In genomic region chr7:130812407-130812806, GRCm38 (mm10) we compare ENCODE assay signal across 13 mouse cellular contexts. TPM values are rescaled to one million over a fixed set of nuclear protein-coding genes. Genes with fewer than 3 reads are reported as not detected.
A peak's percentile ranks its signal among the peaks of the same experiment; 100 is the strongest.
DNase-seq lines count a peak whose midpoint lies in the region; ATAC-seq lines count a peak whose summit lies in the region.
"Had no signal": no experiment of that assay in that cellular context is flagged by ENCODE, and none has a peak within 500 bp of the region (broad histone marks: within the 10 kb centered on the region; RNA-seq: fewer than 3 reads in every experiment).

No protein-coding gene starts in this region.

- no peak for ATAC-seq in forebrain, embryonic 14.5 days
- ATAC-seq in limb, embryonic 12.5 days (ENCODE audit: insufficient number of reproducible peaks, insufficient read depth, low FRiP score, low TSS enrichment, low read depth): no peak
- ATAC-seq: forebrain, embryonic 13.5 days had no signal

- H3K4me1 ChIP-seq in forebrain, embryonic 10.5 days: peaks cover 4% of the 10 kb centered on the region; the same call in 1 of the 2 replicates
- no peaks in the 10 kb centered on the region for H3K4me1 ChIP-seq in forebrain, embryonic 14.5 days (ENCODE audit: control insufficient read depth, insufficient read depth, low read length)
- H3K4me1 ChIP-seq in limb, embryonic 12.5 days (replicated peaks): no peaks in the 10 kb centered on the region
- H3K4me1 ChIP-seq: forebrain, embryonic 13.5 days had no signal

- H3K4me2 ChIP-seq in forebrain, embryonic 14.5 days (ENCODE audit: low read length): no peak overlapping the region
- H3K4me2 ChIP-seq in limb, embryonic 12.5 days: 0 out of 2 replicates have a peak overlapping the region, but pooled peaks have one; percentile 5
- H3K4me2 ChIP-seq: forebrain, embryonic 13.5 days had no signal

- no peaks in the 10 kb centered on the region for H3K36me3 ChIP-seq in forebrain, embryonic 10.5 days (replicated peaks)
- no peaks in the 10 kb centered on the region for H3K36me3 ChIP-seq in forebrain, embryonic 14.5 days (ENCODE audit: control insufficient read depth, insufficient read depth, low read length)
- H3K36me3 ChIP-seq in limb, embryonic 12.5 days: no peaks in the 10 kb centered on the region

- H3K9ac ChIP-seq in forebrain, embryonic 14.5 days (ENCODE audit: low read length): no peak overlapping the region
- no peak overlapping the region for H3K9ac ChIP-seq in limb, embryonic 12.5 days (replicated peaks)
- H3K9ac ChIP-seq: forebrain, embryonic 13.5 days had no signal

- H3K27me3 ChIP-seq in forebrain, embryonic 10.5 days (ENCODE audit: poor library complexity, severe bottlenecking): no peaks in the 10 kb centered on the region
- H3K27me3 ChIP-seq in forebrain, embryonic 14.5 days (replicated peaks; ENCODE audit: control insufficient read depth, insufficient read depth, low read length): no peaks in the 10 kb centered on the region
- H3K27me3 ChIP-seq in limb, embryonic 12.5 days: no peaks in the 10 kb centered on the region
- H3K27me3 ChIP-seq: forebrain, embryonic 13.5 days had no signal

- WGBS in forebrain, embryonic 10.5 days: 43% methylated on average over 16 of the region's 16 CpGs
- WGBS in forebrain, embryonic 14.5 days: 35% methylated on average over 16 of the region's 16 CpGs
- WGBS in limb, embryonic 12.5 days: 39% methylated on average over 16 of the region's 16 CpGs

- no peak overlapping the region for H3K27ac ChIP-seq in forebrain, embryonic 10.5 days
- no peak overlapping the region for H3K27ac ChIP-seq in forebrain, embryonic 14.5 days (ENCODE audit: low read depth, low read length)
- no peak overlapping the region for H3K27ac ChIP-seq in limb, embryonic 12.5 days
- H3K27ac ChIP-seq: forebrain, embryonic 13.5 days; macrophage had no signal

- no peaks in the 10 kb centered on the region for H3K9me3 ChIP-seq in forebrain, embryonic 10.5 days
- H3K9me3 ChIP-seq in forebrain, embryonic 14.5 days (replicated peaks; ENCODE audit: control insufficient read depth, low read length): no peaks in the 10 kb centered on the region
- no peaks in the 10 kb centered on the region for H3K9me3 ChIP-seq in limb, embryonic 12.5 days
- H3K9me3 ChIP-seq: forebrain, embryonic 13.5 days had no signal

- H3K4me3 ChIP-seq in forebrain, embryonic 10.5 days: peak overlapping the region; percentile 18; the same call in 1 of the 2 replicates
- no peak overlapping the region for H3K4me3 ChIP-seq in forebrain, embryonic 14.5 days (ENCODE audit: low read depth, low read length)
- H3K4me3 ChIP-seq in limb, embryonic 12.5 days (replicated peaks): no peak overlapping the region
- H3K4me3 ChIP-seq: forebrain, embryonic 13.5 days had no signal

- no peak for DNase-seq in forebrain, embryonic 10.5 days (ENCODE audit: extremely low spot score, low spot score)
- DNase-seq in forebrain, embryonic 14.5 days (ENCODE audit: low spot score): no peak
- DNase-seq in A20 (ENCODE audit: low read depth, low spot score): peak; percentile 85
- peak; percentile 73 for DNase-seq in ZHBTc4 (ENCODE audit: low read depth, low spot score)
- no peak for DNase-seq in cerebellum, adult 11 months
- DNase-seq in adrenal gland, postnatal 4 days (ENCODE audit: low spot score in 2 of 2): no peak
- DNase-seq in cerebellum, postnatal 36 days: no peak
- DNase-seq: gastrocnemius, postnatal 10 days; heart, postnatal 14 days; kidney, adult 9 months had no signal

RNA-seq across cellular contexts. Expression of gene Btbd16, which starts 38.5 kb away (rescaled TPM):
- not detected in 2 replicates for polyA plus RNA-seq in forebrain, embryonic 10.5 days (2016; fragmentation: Nextera tagmentation; extraction: Ambion mirVana)
- polyA plus RNA-seq in forebrain, embryonic 14.5 days (2014; fragmentation: Nextera tagmentation; extraction: Ambion mirVana): not detected in 2 replicates
- not detected in 2 replicates for polyA plus RNA-seq in limb, embryonic 12.5 days (2016; fragmentation: Nextera tagmentation; extraction: Ambion mirVana)
- under 1 TPM; 0.11 to 0.36 TPM for total RNA-seq in adrenal gland, postnatal 4 days (2021)
- polyA plus RNA-seq: forebrain, embryonic 13.5 days; macrophage had no signal

RNA-seq across cellular contexts. Expression of gene Plekha1, which starts 53.1 kb away (rescaled TPM):
- 31.7 and 37.3 TPM in 2 replicates for polyA plus RNA-seq in forebrain, embryonic 10.5 days (2016; fragmentation: Nextera tagmentation; extraction: Ambion mirVana)
- polyA plus RNA-seq in forebrain, embryonic 14.5 days (2014; fragmentation: Nextera tagmentation; extraction: Ambion mirVana): 30.6 and 43.9 TPM in 2 replicates
- polyA plus RNA-seq in limb, embryonic 12.5 days (2016; fragmentation: Nextera tagmentation; extraction: Ambion mirVana): 33.3 and 37.9 TPM in 2 replicates
- total RNA-seq in adrenal gland, postnatal 4 days (2021): 10 to 100 TPM; 39.2 to 41.8 TPM

Comparison
In these comparisons a context has a peak if more than half of its experiments do, and no peak if none do; other contexts are left out.
1. DNase-seq: peak in A20 (single experiment) and ZHBTc4 (single experiment); none in forebrain, embryonic 10.5 days (single experiment), forebrain, embryonic 14.5 days (single experiment), cerebellum, adult 11 months (single experiment), adrenal gland, postnatal 4 days (0 of 2) and cerebellum, postnatal 36 days (0 of 2).